Mouse (Mus musculus) brain, embryonic 14.5 days (tissue): ENCODE measurements around the gene Cort. TPM values are rescaled to one million over a fixed set of nuclear protein-coding genes. Genes with fewer than 3 reads are reported as not detected.

Source experiments
- DNase-seq: peaks from one replicate; pipeline ENCODE4 v3.0.0-alpha.2; 2011; ENCODE audit warnings: low read depth
- CTCF ChIP-seq: fragments of 200-500 bp; IDR thresholded peaks from 2 replicates; pipeline ENCODE4 v1.5.1; 2012; ENCODE audit warnings: inconsistent platforms, mild to moderate bottlenecking, moderate library complexity, borderline replicate concordance; ENCODE audit not compliant: insufficient read depth, insufficient read length; ENCODE audit errors: extremely low read depth
- POLR2A ChIP-seq: fragments of 200-500 bp; IDR thresholded peaks from 2 replicates; pipeline ENCODE4 v1.6.1; 2012; ENCODE audit warnings: mild to moderate bottlenecking, inconsistent platforms, borderline replicate concordance; ENCODE audit not compliant: poor library complexity, insufficient read depth, insufficient read length, severe bottlenecking; ENCODE audit errors: extremely low read depth
- polyA plus RNA-seq: library from polyadenylated mRNA; depleted of rRNA; stranded (reverse); fragments of >200 nt; gene quantifications from 2 replicates; pipeline ENCODE4 v1.2.3, GENCODE M21; 2012

Cort gene
- polyA plus RNA-seq, 1 experiment = 0.46 TPM

DNA sequence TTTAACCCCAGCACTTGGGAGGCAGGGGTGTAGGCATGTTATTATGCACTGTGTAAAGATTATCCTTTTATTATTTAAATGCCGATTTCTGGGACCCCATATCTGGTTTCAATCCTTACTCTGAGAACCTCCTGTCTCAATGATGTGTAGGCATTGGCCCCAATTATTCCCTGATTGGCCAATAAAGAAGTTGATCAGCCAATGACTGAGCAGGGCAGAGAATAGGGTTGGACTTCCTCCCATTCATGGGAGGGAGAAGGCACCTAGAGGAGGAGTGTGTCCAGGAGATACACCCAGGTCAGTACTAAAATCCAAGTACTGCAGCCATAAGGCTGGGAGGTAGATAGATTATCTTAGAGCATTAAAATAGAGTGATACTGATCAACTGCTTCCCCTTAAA is 36.6 kb upstream of the Cort start:
- TF ChIP-seq CTCF (no peak), POLR2A (no peak)

DNA sequence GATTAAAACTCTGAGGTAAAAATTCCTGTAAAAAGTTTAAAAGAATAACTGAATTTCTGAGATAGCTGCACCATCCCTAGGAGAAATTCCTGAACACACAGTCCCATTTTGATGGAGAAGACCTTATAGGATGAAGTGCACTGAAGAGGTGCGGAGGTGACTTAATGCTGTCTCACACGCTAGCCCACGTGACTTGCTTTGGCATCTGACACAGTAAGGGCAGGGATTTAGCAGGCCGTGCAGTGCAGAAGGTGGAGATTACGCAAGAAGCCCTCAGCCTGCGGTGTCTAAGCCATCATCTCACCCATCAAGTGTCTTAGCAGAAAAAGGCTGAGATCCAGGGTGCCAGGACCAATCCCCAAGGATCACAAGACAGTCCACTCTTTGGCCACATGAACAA is 34.6 kb upstream of the Cort start:
- no peak for TF ChIP-seq POLR2A
- no peak for TF ChIP-seq CTCF
- DNase-seq = no peak

More for the DNA sequence above, 36.6 kb upstream of the Cort start:
- DNase-seq = no peak

DNA sequence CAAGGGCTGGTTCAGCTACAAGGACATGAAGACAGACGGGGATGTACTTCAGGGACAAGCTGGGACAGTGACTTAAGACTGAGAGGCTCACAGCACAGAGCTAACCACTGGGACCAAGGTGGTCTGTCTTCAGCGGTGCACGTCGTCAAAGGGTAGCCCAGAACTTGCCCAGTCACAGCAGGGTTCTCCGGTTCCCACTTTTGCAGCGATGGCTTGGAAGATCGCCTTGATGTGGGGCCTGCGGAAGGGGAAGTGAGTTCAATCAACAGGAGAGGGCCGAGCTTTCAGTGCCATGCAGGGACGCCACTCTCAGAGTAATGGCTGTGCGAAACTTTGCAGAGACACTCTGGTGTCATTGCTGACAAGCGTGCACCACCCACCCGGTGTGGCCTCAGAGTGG is 33.3 kb upstream of the Cort start:
- DNase-seq = no peak
- TF ChIP-seq POLR2A = no peak
- no peak for TF ChIP-seq CTCF

DNA sequence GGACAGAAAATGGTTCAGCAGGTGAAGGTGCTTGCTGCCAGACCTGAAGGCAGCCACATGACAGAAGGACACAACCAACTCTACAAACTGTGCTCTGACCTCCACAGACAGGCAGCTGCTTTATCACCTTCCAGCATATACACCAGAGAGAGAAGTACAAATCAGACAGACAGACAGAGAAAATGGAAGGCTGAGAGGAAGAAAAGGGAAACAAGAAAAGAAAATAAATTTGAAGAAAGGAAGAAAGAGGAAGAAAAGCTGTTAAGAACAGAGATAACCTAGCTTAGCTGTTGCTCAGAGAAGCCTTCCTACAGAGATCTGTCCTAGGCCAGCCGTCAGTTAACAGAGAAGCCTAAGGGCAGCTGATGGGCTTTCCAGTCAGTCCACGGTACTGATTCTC is 32.6 kb upstream of the Cort start:
- TF ChIP-seq CTCF (no peak), POLR2A (no peak)
- no peak for DNase-seq

DNA sequence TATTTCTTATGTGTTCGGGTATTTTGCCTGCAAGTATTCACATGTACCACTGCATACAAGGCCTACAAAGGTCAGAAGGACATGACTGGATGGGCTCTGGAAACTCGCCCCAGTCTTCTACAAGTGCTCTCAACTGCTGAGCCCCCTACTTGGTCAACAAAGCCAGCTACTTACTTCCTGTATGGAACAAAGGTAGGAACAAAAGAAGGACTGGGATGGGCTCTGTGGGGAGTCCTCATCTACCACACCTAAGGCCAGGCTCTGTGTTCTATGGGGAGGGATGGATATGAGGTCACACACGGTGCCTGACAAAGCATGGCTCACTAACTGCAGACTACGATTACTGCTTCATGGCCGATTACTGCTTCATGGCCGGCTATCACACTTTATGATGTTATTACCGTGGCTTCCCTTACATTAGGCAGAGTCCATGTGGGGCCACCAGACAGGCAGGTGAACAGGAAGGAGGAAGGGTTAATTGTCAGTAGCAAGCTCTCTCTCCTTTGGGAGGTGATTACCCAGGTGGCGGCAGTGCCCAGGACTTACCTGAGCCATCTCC is 30.9 kb upstream of the Cort start:
- no peak for DNase-seq
- TF ChIP-seq CTCF (no peak), POLR2A (no peak)

DNA sequence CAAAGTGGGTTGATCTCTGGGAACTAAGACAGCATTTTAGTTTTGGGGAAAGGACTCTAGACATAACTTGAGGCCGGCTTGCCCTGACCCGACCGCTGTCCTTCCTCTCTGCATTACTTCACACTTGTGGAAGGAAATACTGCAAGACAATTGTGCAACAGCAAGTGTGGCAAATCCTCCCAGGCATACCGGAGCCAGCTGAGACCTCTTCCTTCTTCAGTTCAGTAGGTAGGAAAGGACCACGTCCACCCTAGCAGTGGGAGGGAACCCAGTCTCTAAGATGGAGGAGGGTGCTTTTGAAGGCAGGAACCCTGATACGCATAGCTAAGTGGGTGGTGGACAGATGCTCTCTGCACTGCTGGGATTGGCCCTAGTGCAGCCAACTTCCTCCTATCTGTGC is 29.1 kb upstream of the Cort start:
- no peak for DNase-seq
- TF ChIP-seq CTCF (no peak), POLR2A (no peak)

DNA sequence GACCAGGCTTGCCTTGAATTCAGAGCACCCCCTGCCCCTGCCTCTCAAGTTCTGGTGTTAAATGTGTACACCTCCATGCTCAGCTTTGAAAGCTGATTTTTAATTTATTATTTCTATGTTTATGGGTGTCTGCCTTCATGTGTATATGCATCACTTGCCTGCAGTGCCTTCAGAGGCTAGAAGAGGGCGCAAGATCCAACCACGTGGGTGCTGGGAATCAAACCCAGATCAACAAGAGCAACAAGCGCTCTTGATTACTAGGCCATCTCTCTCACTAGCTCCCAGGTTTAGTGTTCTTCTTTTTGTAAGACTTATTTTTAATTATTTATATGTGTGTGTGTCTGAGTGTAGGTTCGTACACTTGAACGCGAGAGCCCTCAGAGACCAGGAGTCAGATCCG is 28.3 kb upstream of the Cort start:
- TF ChIP-seq POLR2A = no peak
- no peak for TF ChIP-seq CTCF
- DNase-seq = no peak

DNA sequence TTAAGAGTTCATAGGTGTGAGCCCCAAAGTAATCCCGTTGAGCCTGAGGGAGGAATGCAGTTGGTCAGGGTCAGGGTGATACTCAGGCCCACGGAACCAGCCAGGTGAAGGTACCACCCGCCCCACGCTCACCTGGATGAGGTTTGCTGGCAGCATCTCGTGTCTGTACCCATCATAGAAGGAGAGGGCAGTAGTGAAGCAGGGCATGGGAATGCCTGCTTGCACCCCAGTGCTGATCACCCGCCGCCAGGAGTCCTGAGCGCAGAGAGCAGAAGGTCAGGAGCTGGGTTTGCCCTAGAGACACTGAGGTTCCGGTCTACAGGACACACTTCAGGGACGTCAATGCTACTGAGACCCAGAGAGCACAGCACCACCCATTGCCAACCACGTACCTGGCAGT is 24.2 kb upstream of the Cort start:
- TF ChIP-seq POLR2A (no peak), CTCF (no peak)
- DNase-seq = no peak

DNA sequence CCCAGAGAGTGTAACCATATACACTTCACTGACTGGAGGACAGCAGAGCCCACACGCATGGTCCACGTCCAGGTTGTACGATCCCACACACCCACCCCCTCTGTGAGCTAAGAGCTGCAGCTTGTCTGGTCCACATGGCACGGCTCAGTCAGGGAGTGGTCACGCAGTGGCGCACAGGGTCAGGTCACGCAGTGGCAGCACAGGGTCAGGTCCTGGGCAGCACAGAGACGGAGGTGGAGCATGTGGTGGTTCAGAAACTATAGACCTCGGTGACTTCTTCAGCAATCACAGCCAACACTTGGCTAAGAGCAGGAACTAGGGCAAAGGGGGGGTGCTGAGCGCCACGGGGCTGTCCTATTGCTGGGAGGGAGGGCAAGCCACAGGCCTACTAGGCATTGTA is 23.7 kb upstream of the Cort start:
- TF ChIP-seq POLR2A (no peak), CTCF (no peak)
- no peak for DNase-seq

DNA sequence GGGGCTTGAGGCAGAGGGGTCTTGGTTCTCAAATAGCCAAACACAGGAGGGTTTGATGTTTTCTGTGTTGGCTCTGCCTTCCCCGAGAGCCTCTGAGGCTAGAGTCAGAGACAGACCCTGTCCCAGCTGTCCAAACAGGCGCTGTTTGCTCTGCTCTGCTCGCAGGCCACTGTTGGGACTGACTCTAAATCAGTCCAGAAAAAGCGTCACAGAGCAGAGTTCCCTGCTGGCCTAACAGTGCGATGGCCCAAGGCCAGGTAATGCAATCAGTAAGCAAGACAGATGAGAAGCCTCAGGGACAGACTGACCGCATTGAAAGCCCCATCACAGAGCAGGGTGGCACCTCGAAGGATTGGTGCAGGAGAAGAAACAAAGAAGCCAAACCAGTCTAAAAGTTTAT is 23.0 kb upstream of the Cort start:
- TF ChIP-seq CTCF = no peak
- TF ChIP-seq POLR2A = no peak
- DNase-seq = no peak

DNA sequence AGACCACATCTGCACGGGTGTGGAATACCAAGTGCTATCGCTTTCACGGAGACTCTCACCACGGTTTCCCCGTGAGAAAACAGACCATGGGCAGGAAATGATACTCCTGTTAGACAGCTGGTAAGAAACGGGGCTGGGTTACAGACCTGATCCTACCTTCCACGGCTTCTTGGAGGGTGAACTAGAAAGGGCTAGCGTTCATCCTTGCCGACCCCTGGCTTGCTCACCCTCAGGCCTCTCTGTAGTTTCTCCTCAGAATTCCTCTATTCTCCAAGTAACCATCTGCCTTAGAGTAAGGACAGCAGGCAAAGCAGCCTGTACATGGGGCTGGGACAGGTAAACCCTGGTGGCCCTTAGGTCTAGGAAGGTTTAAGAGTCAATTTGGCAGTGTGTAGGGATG is 22.6 kb upstream of the Cort start:
- TF ChIP-seq CTCF (no peak), POLR2A (no peak)
- DNase-seq = no peak

DNA sequence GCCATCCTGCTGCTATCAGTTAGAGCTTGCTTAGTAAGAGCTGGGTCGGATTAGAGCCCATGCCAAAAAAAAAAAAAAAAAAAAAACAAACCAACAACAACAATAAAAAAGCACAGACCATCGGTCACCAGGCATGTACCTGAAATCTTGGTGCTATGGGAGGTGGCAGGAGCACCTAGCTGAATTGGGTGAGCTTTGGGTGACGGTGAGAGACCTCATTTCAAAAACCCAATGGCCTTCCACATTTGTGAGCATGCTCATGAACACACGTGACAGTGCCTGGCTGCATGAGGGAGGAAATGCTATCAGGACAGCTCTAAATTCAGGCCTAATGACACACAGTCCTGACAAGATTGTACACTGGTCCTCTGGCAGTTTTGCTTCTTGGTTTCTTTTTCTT is 21.5 kb upstream of the Cort start:
- no peak for DNase-seq
- TF ChIP-seq CTCF = no peak
- no peak for TF ChIP-seq POLR2A
